Mouse (Mus musculus): Measurements from ENCODE around the gene Cmtm6.
"Not testable (repeated sequence)": the region's sequence is repeated elsewhere in the genome, so short reads cannot be mapped to it uniquely, and the experiment has no call there.

Cmtm6 gene

GRCm38 (mm10) chr9:114731011-114731755 is at the start of gene Cmtm6:
Cmtm6 (plus strand) TSS chr9:114731116.
- peak; percentile 52 for DNase-seq (ENCODE audit: extremely low read depth, low read depth, low spot score)

- no peak for DNase-seq (ENCODE audit: extremely low read depth, low read depth, low spot score)
Measured at GRCm38 (mm10) chr9:114682193-114682592, 48.7 kb upstream of the Cmtm6 start.

GRCm38 (mm10) chr9:114686245-114686644 is 44.7 kb upstream of the Cmtm6 start:
- no peak for DNase-seq (ENCODE audit: extremely low read depth, low read depth, low spot score)

- no peak for DNase-seq (ENCODE audit: extremely low read depth, low read depth, low spot score)
Measured at GRCm38 (mm10) chr9:114687639-114688038, 43.3 kb upstream of the Cmtm6 start.

DNA sequence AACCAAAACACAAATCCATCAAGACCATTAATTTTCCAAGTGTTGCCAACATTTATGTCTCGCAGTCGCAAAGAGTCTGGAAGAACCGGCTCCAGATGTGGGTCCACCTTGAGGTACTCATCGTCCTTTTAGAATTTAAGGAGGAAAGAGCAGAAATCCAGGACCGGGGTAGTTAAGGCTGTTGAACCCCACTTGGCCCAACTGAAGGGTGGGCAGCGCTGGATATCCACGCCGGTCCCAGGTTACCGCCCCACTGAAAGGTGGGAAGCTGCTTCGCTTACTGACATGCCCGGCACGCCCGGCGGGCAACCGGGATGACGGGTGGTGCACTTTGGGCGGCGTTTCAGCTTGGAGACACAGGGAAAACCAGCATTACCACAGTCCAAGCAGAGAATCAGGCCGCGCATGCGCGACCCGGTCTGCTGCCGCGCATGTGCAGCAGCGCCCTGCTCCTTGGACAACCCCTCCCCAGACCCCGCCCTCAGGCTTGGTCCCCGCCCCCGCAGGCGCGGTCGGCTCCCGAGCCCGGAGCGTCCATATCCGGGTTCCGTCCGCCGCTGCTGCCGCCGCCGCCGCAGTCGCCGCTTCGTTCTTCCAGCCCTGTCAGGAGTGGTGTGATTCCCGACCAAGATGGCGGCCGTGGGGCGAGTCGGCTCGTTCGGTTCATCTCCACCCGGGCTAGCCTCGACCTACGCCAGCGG is 42.5 kb upstream of the Cmtm6 start, which contains the start of gene Dync1li1:
Gene Dync1li1 (plus strand): TSS at position 539 of the 701 bp plus-strand sequence.
- peak; percentile 31 for DNase-seq (ENCODE audit: extremely low read depth, low read depth, low spot score)

DNA sequence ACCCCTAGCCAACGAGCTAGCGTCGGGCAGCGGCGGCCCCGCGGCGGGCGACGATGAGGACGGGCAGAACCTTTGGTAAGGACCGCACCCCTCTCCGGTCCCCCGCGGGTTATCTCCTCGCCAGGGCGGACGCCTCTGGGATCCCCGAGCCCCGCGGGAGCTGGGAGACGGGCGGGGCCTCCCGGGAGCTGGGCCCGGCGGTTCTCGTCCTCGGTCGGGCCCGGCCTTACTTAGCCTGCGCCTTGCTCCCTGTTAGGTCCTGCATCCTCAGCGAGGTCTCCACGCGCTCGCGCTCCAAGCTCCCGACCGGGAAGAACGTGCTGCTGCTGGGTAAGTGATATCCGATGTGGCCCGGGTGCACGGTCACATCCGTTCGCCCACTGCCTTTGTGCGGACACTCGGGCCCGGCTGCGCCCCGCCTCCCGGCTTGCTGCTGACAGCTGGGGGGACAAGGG is 41.9 kb upstream of the Cmtm6 start:
- no peak for DNase-seq (ENCODE audit: extremely low read depth, low read depth, low spot score)

GRCm38 (mm10) chr9:114690119-114690601 is 40.8 kb upstream of the Cmtm6 start:
- peak; percentile 28 for DNase-seq (ENCODE audit: extremely low read depth, low read depth, low spot score)

DNA sequence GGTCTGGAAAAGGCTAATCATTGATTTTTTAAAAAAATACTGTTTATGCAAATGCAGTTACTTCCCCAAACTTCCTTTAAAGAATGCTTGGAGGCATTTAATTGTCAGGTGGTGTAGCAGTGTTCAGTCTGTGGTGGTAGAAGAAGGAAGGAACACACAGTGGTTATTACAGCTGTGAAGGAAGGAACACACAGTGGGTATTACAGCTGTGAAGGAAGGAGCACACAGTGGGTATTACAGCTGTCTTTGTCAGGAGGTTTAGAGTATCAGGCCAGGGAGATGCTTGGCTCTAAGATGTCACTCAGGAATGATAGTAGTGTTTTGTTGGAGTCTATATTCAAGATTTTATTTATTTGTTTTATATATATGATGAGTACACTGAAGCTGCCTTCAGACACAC is 39.8 kb upstream of the Cmtm6 start:
- no peak for DNase-seq (ENCODE audit: extremely low read depth, low read depth, low spot score)

DNA sequence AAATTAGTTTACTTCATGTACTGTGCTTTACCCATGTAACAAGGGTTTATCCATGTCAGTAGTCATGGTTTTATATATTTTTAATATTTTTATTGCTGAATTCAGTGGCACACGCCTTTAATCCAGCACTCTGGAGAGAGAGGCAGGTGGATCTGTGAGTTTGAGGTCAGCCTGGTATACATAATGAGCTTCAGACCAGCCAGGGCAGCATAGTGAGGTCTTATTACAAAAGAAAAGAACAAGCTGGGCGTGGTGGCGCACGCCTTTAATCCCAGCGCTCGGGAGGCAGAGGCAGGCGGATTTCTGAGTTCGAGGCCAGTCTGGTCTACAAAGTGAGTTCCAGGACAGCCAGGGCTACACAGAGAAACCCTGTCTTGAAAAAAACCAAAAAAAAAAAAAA is 35.3 kb upstream of the Cmtm6 start:
- DNase-seq (ENCODE audit: extremely low read depth, low read depth, low spot score), result not testable (repeated sequence)

DNA sequence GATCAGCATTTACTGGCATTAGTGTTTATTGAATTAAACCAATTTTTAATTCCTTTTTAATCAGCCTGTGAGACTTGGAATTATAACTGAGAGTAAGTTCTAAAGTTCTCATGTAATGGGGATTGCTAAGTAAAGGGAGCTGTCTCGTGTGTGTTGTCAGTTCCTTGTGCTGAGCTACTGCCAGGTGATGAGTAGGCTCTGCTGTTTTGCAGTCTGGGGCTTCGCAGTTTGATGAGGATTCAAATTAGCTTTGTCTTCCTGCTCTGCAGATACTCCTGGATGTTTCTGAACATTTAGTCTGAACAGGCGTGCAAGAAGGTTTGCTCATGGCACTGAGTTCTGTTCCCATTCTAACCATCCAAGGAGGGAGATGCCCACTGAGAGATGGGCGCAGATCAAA is 33.8 kb upstream of the Cmtm6 start:
- no peak for DNase-seq (ENCODE audit: extremely low read depth, low read depth, low spot score)

DNA sequence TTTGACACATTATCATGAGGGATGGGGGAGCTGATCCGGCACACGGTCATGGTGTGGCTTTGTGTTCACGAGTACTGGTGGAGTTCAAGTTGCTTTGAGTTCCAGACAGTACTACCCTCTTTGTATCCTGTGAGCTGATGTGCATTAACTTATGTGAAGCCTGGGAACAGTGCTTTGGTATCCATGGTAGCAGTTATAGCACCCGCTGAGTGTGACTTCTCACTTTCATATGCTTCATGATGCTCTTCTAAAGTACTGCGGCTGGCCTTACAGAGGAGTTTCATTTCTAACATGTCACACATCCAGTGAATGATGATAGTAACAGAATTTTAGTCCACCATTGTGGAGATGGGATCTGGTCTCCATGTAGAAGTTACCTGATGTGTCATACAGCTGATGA is 33.0 kb upstream of the Cmtm6 start:
- no peak for DNase-seq (ENCODE audit: extremely low read depth, low read depth, low spot score)

GRCm38 (mm10) chr9:114699262-114699661 is 31.7 kb upstream of the Cmtm6 start:
- no peak for DNase-seq (ENCODE audit: extremely low read depth, low read depth, low spot score)

- DNase-seq (ENCODE audit: extremely low read depth, low read depth, low spot score), result no peak
Measured at GRCm38 (mm10) chr9:114699882-114700665, 30.8 kb upstream of the Cmtm6 start.

DNA sequence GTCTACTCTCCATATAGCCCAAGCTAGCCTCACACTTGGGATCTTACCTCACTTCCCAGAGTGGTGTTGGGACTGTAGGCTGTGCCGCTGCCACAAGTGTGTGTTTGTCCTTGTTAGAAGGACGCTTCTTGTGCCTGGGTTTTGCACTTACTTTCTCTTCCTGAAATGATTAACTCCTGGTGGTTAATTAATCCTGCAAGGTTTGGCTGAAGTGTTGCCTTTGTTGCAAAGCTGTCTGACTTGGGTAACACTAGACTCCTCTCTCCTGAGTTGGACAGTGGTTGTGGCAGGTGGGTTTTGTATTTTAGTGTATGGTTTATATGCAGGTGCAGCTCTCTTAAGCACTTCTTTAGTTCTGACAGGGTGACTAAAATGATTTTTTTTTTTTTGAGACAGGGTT is 29.9 kb upstream of the Cmtm6 start:
- DNase-seq (ENCODE audit: extremely low read depth, low read depth, low spot score), result no peak

GRCm38 (mm10) chr9:114701921-114702320 is 29.0 kb upstream of the Cmtm6 start:
- DNase-seq (ENCODE audit: extremely low read depth, low read depth, low spot score), result no peak

DNA sequence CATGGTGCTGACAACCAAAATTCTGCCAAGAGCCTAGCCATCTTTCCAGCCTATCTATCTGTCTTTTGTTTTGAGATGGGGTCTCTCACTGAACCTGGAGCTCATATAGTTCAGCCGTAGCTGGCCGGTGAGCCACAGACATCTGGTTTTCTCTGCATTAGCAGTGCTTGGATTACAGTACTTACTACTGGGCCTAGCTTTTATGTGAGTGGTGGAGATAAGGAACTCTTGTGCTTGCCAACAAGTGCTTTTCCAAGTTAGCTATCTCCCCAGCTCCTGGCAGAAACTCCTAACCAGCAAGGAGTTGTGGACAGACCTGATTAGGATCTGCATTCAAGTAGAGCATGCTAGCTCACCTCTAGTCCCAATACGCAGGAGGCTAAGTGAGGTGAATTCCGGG is 23.1 kb upstream of the Cmtm6 start:
- no peak for DNase-seq (ENCODE audit: extremely low read depth, low read depth, low spot score)

DNA sequence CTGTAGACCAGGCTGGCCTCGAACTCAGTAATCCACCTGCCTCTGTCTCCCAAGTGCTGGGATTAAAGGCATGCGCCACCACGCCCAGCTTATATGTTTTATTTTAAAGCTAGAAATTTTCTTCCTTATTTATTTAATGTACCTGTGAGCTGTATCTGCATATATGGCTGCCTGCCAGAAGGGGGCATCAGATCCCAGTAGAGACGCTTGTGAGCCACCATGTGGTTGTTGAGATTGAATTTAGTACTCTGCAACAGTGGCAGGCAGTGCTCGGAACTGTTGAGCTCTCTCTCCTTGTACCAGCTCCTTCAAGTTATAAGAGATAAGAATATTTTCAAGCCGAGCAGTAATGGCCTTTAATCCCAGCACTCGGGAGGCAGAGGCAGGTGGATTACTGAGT is 20.6 kb upstream of the Cmtm6 start:
- no peak for DNase-seq (ENCODE audit: extremely low read depth, low read depth, low spot score)

DNA sequence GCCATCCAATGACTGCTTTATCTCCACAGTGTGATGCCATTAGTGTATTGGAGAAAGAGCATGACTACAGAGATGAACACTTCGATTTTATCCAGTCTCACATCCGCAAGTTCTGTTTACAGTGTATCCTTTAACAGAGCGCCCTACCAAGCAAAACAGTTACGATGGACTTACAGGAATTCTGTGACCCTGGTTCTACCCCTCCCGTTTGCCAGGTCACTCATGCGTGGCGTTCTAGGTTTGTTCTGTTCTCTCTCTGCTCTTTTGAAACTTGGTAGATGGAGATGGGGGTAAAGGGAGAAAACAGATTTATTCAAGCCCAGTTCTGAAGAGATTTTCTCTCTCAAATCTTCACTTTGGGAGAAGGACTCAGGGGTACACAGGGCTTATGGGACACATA is 17.4 kb upstream of the Cmtm6 start:
- no peak for DNase-seq (ENCODE audit: extremely low read depth, low read depth, low spot score)

- DNase-seq (ENCODE audit: extremely low read depth, low read depth, low spot score), result no peak
Measured at GRCm38 (mm10) chr9:114716677-114717331, 14.1 kb upstream of the Cmtm6 start.

DNA sequence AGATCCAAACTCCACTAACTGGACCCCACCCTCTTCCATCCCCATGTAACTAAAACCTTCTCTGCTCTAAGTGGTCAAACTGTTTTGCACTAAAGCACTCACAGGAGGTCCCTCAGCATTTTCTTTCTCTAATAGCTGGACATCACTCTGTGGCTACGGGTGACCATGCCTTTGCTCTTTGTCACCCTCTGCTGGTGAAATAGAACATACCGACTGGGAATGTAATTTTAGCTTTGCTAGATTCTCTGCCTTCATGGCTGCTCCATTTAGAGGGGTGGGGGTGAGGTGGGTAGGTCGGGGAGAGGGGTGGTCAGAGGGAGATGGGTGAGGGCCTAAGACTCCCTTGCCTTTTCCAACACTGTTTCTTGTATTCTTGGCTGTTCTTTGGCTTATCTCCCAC is 3.6 kb upstream of the Cmtm6 start:
- no peak for DNase-seq (ENCODE audit: extremely low read depth, low read depth, low spot score)

DNA sequence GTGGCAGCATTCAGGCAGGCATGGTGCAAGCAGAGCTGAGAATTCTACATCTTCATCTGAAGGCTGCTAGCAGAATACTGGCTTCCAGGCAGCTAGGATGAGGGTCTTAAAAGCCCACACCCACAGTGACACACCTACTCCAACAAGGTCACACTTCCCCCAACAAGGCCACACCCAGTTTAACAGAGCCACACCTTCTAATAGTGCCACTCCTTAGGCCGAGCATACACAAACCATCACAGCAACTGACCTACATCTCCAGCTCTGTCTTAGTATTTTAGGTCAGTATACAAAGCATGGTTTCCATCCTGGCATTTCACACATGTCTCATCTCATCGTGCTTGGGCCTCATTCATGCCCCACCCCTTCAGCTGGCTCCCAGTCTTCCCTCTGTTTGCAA is 2.5 kb upstream of the Cmtm6 start:
- not testable (repeated sequence) for DNase-seq (ENCODE audit: extremely low read depth, low read depth, low spot score)

All from fat pad, adult 2 months (tissue).